Mouse (Mus musculus) thymus, adult 2 months (tissue): Measurements from ENCODE around the gene Cdip1.

Experiments used
- CTCF ChIP-seq: fragments of 200-500 bp; IDR thresholded peaks from 2 replicates; pipeline ENCODE4 v1.5.1; 2012; ENCODE audit warnings: mild to moderate bottlenecking, control low read depth, low read length, moderate library complexity, borderline replicate concordance; ENCODE audit not compliant: control insufficient read depth, poor library complexity, insufficient read depth; ENCODE audit errors: extremely low read depth
- POLR2A ChIP-seq: fragments of 200-500 bp; IDR thresholded peaks from 2 replicates; pipeline ENCODE4 v1.6.1; 2012; ENCODE audit warnings: mild to moderate bottlenecking, low read length, control low read depth, moderate library complexity; ENCODE audit not compliant: control insufficient read depth, poor library complexity, insufficient read depth; ENCODE audit errors: extremely low read depth

GRCm38 (mm10) chr16:4778940-4779339 is 11.2 kb downstream of the Cdip1 start:
- TF ChIP-seq CTCF: no peak
- TF ChIP-seq POLR2A: no peak
